Mouse (Mus musculus) right cerebral cortex, postnatal 10 days (tissue): ENCODE measurements around the gene Anks1.

Experiments
- DNase-seq, 2 experiments: peaks; one replicate each; pipeline ENCODE4 v3.0.0; 2021; ENCODE audit warnings: low spot score in 2 of 2

Anks1 gene

DNA sequence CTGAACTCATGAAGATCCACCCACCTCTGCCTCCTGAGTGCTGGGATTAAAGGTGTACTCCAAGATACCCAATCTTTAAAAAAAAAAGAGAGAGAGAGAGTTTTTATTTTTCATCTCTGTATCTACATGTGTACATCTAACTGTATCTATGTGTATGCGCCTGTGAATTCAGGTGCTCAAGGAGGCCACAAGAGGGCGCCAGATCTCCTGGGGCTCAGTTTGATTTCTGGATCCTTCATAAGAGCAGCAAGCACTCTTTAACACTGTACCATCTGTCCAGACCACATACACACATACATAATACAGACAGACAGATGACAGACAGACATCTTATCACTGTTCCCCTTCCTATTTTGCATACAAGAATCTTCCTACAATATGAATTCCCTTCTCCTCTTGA lies 183.2 kb downstream of the Anks1 start:
- no peak for DNase-seq

DNA sequence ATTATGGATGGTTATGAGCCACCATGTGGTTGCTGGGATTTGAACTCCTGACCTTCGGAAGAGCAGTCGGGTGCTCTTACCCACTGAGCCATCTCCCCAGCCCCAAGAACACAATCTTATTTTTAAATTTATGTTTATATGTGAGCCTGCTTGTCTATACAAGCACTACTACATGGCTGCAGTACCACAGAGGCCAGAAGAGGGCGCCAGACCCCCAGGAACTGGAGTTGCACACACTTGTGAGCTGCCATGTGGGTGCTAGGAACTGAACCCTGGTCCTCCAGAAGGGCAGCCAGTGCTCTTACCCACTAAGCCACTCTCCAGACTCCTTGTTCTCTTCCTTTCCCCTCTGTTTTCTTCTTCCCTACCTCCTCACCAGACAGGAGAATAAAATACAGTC lies 184.7 kb downstream of the Anks1 start:
- DNase-seq, result no peak

DNA sequence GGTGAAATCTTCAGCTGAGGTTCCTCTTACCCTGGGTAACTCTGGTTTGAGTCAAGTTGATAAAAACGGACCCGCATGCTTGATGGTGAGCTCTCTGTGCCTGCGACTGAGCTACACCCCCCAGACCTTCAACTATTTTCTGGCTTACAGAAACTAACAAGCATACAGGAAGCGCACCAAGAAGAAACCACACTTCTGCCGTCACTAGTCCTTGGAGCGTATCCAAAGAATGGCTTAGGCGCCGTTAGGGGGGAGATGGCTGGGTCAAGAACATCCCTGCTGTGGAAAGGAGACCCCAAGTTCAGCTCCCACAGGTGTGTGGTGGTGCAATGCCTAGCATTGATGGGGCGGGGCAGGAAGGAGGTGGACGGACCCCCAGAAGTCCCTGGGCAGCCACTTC lies 187.3 kb downstream of the Anks1 start:
- no peak for DNase-seq

- no peak for DNase-seq
These were observed 188.2 kb downstream of the Anks1 start for GRCm38 (mm10) chr17:28097308-28097707.

DNA sequence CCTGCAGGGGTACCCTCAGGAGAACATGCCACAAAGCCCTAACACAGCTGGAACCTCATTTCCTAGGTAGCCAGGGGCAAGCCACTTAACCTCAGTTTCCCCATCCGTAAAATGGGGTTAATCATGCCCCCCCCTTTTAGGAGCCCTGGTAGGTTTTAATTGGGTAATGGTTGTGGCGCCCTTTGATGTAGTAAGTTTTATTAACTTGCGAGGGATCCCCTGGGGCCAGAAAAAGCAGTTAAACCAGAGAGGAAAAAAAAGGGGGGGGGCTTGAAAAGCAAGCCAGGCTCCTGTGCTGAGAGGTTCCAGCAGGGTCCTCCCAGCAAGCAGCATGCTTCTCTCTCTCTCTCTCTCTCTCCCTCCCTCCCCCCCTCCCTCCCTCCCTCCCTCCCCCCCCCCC lies 190.0 kb downstream of the Anks1 start:
- DNase-seq, result no peak

- no peak for DNase-seq
These were observed 191.6 kb downstream of the Anks1 start for GRCm38 (mm10) chr17:28100669-28101068.

GRCm38 (mm10) chr17:28101284-28101887 lies 192.3 kb downstream of the Anks1 start:
- DNase-seq, result no peak

DNA sequence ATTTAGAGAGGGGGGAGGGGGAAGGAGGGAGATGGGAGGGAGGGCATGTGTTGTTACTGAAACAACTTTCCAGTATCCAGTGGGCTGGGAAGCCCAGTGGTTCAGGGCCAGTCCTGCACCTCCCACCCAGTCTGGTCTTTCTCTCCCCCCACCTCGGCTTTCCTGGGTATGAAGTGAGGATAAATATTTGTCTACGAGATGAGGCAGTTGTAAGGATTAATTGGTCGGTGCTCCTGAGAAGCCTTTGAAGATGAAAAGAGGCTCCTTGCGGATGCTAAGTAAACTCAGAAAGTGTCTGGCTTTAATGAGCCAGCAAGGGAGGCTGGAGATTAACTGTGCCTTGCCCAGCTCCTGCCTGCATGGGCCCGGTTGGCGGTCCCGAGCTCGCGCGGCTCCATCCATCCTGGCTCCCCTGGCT lies 192.8 kb downstream of the Anks1 start:
- DNase-seq, result no peak

GRCm38 (mm10) chr17:28104416-28104815 lies 195.3 kb downstream of the Anks1 start:
- DNase-seq, result no peak

DNA sequence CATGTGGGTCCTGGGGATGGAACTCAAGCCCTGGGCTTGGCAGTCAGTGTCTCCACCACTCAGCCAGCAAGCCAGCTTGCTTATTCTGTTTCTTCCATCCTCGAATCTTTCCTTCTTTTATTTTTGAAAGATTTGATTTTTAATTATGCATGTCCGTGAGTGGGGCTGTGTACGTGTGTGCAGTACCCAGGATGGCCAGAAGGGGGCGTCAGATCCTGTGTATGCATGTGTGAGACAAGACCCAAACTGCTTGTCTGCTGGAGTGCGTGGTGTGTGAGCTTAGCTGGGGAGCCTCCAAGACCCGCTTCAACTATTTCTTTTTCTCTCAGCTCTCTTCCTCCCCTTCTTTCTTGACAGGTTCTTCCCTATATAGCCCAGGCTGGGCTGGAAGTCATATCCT lies 197.2 kb downstream of the Anks1 start:
- DNase-seq, result no peak

DNA sequence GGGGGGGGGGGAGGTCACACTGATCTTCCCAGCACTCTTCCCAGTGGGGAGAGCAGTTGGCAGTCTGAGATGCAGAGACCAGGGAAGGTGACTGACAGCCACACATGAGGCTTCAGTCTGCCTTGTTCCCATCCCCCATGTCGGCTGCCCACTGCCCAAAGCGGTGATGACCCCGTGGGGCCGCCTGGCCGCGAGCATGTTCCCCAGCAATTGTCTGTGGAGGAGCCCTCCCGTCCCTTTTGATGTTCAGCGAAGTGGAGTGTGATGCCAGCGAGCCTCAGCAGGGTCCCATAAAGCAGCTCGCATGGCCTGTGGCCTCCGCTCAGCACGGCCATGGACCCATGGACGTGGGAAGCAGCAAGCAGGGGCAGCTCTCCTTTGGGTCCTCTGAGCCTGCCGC lies 198.2 kb downstream of the Anks1 start:
- DNase-seq, result no peak

DNA sequence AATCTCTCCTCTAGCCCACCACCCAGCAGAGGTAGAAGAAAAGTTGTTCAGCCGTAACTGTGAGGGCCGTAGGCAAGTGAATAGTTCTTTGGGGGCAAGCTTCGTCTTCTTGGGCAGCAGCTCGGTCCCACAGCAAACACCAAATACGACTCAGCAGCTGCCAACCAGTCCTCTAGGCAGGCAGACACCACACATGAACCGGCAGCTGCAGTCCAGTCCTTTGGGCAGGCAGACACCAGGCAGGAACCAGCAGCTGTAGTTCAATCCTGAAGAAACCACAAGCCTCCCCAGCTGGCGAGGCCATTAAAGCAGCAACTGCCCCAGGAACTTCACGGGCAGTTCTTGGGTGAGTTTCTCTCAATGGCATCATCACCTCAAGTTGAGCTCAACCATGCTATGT lies 203.2 kb downstream of the Anks1 start:
- no peak for DNase-seq
